Mouse (Mus musculus) frontal cortex, adult 2 months (tissue): ENCODE data around the gene Cox8c. TPM values are rescaled to one million over a fixed set of nuclear protein-coding genes. Genes with fewer than 3 reads are reported as not detected.

ENCODE experiments used
- DNase-seq, 2 experiments: peaks; one replicate each; pipeline ENCODE4 v3.0.0; 2022; ENCODE audit warnings: low spot score in 1 of 2; ENCODE audit errors: extremely low spot score in 1 of 2
- polyA plus RNA-seq: library from polyadenylated mRNA; depleted of rRNA; stranded (reverse); fragments of >200 nt; gene quantifications from 2 replicates; pipeline ENCODE4 v1.2.3, GENCODE M21; 2012; rRNA removed

The Cox8c gene
- polyA plus RNA-seq, result not detected in 2 replicates

DNA sequence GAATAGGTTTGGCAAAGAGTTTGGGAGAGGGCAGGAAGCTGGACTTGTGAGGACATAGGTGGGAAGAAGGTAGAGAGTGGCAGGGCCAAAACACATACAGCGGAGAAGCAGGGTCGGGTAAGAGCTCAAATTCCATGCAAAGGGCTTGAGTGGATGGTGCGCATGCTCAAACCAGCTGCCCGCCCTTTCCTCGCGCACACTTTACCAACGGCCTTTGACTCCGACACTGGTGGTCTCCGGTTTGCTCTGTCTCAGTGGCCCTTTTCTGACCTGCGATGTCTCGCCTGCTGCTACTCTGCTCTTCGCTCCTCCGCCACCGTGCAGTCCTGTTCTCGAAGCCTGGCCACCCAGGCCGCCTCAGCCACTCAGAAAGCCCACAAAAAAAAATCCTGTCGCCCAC, at the start of gene Cox8c:
Cox8c (plus strand) TSS at position 226 of the 400 bp plus-strand sequence.
- no peak for DNase-seq

DNA sequence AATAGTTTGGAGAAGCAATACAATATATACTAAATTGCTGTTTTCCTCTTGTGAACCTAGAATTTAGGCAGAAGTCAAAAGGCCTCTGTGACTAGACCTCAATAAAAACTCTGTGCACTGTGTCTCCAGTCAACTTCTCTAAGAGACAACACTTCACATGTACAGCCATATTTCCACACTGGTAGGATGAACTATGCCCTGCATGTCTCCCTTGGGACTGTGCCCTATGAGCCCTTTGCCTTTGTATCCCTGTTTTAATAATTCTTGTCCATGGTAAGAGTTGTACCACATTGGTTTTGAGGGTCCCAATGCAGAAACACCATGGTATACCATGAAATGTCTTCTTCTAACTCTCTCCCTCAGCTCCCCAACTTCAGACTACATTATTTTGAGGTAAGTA, 38.3 kb upstream of the Cox8c start:
- DNase-seq, result no peak

DNA sequence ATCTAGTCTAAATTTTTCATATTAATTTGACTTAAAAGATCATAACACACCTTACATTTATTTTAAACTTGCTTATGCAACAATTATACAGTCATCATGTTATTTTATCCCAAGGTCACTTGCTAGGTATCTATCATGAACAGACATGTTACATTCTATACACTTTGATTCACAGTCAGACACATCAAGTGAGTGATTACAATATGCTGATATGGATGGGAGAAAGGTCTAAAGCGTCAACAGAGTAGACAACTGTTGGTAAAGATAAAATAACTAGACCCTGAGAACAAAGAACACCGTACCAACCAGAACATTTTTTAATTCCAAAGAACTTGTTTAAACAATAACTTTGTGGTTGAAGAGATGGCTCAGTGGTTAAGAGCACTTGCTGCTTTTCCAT, 29.3 kb upstream of the Cox8c start:
- DNase-seq, result no peak

DNA sequence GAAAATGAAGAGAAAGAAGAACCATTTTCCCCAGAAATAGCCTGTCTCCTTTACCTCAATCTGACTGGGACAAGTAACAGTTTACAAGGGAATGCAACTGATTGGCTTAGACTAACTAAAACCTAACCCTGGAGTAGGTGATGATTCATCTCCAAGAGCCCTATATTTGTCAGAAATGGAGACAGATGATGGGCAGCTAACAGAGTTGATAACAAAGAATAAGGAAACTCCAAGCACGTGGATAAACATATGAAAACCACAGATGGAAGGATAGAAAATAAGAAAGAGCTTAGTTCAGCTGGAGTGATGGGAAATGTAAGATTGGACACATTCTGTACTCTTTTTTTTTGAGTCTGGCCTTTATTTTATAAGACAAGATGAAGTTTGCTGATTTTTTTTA, 28.6 kb upstream of the Cox8c start:
- DNase-seq, result no peak

DNA sequence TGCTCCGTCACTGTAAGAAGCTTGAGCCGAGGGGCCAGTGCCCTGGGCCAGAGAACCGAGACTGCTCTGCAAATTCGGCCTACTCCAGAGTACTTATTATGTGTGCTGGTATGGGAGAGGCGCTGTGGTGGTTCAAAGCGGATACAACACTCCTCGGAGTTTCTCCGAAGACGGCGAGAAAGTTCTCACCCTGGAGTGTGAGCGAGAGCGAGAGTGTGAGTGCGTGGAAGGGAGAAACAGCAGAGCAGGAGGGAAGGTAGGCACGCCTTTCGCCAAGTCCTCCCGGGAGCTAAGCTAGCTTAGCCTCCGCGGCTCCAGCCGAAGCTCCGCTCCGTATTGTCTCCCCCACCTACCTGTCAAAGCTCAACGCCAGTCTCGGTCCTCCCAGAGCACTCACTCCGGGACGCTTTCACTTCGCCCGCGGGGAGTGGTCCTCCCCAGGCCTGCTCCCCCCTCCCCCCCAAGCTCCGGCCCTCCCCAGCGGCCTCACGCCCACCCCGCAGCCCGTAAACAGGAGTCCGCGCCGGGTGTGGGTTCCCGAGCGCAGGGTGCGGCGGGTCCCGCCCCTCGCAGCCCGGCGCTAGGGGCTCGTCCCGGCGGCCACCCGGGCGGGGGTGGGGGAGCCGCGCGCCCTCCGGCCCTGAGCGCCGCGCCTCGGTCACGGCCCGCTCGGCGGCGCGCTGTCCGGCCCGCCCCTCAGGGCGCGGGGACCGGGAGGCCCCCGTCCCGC, 21.6 kb upstream of the Cox8c start:
- DNase-seq, result peak in 1 of 2 experiments; percentile 43

DNA sequence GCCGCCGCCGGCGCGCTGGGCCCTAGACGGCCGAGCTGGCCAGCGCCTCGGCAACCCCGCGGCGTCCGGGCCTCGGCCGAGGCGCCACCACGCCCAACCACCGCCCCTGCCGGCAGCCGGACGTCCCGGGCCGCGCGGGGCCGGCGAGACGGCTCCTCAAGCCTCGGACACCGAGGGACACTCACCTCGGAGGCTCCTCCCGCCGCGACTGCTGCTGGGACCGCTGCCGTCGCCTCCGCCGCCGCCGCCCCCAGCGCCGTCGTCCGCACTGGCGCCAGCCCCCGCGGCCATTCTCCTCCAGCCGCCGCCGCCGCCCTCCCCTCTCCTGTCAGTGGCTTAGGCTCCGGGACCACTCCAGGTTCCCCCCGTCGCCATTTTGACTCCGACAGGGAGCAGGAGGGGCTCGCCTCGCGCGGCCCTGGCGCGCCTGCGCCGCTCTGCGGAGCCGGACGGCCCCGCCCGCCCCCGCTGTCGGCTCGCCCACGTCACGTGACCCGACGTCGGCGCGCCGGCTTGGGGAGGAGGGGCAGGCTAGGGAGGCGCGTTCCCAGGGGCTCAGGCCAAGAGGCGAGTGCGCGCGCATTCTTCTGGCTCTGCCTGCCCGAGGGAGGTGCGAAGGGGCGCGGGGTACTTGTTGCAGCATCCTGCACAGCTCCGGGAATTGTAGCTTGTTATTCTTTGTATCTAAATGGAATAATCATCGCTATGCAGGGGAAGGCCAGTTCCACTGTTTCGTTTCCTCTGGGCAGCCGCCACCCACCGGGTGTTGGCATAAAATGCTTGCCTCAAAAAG, 20.9 kb upstream of the Cox8c start, which contains the start of gene Btbd7:
Btbd7 (minus strand) TSS at position 441 of the 793 bp plus-strand sequence.
- DNase-seq, result peak; percentile 81 to 94

DNA sequence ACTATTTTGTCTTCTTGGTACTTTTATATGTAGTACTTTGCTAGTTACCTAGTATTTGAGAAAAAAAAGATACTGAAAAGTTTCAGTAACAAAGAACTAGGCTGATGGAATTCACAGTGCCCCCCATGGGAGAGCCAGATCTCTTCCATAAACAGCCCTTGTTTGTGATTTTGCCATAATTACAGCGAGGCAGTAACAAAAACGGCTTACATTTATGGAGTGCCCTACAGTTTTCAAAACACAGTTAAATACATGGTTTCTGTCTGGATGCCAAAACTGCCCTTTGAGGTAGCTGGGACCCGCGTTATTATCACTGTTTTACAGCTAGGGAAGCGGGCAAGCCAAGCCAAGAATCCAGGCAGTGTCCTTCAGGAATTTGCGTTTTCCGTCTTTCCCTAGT, 20.2 kb upstream of the Cox8c start:
- DNase-seq, result peak in 1 of 2 experiments; percentile 36

DNA sequence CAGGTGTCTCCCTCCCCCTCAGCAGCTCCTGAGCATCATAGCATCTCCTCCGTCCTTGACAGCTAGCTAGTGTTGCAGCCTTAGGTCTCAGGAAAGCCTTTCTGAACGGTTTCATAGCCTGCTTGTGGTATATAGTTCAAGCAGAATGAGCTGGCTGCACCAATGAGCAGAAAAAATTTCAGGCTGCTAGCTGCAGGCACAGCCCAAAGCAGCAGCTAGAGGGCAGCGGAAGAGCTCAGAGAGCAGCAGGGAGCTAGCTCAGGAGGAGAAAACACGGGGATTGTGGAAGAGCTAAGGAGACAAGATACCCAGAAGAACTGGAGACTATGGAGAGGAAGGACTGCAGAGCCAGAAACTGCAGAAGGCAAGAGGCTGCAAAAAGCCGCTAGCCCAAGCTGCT, 13.4 kb upstream of the Cox8c start:
- DNase-seq, result peak; percentile 20 to 75

DNA sequence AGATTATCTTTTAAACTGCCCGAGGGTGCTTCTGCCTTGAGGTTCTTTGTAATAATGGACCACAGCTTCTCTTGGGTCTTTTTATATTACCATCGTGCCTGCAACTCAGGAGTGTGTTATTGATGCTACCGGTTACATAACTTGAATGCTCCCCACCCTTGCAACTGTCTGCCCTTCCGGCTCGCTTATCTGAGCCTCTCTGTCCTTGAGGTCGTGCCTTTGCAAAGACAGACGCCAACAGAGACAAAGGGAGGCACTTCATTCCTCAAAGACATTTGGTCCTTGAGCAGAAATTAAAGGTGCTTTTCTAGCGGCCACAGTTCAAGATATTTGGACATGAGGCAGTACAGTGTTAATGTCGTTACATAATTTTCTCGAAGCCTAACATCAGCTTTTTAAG, 11.8 kb upstream of the Cox8c start:
- no peak for DNase-seq

DNA sequence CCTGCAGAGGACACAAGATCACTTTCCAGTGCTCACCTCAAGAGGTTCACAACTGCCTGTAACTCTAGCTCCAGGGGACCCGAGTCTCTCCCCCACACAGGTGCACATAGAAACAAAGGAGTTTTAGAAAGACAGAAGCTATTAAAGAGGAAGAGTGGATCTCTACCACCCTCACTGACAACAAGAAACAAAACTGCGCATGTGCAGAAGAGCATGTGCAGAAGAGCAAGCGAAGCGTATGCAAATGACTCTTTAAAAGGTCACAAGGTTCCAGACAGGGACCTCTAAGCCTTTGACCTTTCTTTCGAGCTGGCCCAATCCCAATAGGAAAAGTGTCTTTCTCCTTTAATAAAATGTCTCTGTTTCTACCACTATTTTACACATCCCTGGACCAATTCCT, 10.5 kb upstream of the Cox8c start:
- no peak for DNase-seq

DNA sequence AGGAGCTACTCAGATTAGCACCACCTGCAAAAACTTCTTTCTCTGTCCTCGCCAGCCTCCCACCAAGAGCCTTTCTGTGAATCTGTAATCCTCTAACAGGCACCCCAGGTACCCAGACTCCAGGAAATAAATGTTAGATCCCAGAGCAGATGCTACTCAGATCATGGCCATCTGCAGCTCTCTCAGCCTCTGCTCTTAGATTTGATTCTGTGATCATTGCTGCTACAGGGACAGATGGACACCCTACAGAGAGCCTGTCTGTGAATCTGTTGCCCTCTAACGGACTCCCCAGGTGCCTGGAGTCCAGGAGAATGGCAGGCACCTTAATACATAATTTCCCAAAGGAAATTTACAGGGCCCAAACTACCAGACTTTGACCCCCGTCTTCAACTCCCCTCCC, 9.1 kb downstream of the Cox8c start:
- no peak for DNase-seq

DNA sequence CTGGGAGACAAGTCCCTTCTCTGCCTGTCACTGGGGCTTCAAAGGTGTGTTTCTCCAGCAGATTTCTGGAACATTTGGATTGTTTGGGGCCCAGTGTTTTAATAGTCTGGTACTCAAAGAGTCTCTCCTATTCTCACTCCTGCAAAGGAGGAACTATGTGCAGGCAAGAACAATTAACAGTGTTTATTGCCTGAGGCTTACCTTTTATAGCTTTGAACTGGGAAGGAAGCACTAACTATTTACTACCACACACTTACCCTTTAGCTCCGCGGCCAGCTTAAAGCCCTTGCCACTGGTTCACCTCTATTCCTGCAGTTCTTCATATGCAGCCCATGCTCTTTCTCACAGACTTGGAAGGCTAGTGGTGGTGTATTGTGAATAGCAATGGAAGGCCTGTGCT, 17.0 kb downstream of the Cox8c start:
- no peak for DNase-seq

DNA sequence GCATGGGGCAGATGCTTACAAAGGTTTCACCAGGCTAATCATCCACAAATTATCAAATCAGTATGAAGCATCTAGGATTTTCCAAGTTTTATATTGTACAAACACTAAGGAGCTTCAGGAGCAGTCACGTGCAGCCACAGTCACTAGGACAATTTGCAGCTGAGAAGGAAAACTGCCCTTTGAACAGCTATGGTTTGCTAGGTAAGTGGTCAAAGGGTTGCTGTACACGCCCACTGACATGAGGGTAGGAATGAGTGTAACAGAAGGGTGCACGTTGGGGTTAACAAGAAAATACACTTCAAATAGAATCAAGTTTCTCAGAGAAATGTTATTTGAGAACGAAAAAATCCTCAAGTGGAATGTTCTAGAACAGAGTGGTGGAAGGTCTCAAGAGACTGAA, 30.6 kb downstream of the Cox8c start:
- DNase-seq, result no peak

DNA sequence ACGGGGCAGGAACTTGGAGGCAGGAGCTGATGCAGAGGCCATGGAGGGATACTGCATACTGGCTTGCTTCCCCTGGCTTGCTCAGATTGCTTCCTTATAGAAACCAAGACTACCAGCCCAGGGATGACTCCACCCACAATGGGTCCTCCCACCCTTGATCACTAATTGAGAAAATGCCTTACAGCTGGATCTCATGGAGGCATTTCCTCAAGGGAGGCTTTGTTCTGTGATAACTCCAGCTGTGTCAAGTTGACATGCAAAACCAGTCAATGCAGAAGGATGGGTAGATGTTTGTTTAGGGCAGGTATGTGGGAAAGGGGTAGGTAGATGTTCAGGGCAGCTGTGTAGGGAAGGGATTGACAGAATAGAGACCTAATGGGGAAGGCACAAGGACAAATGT, 31.2 kb downstream of the Cox8c start:
- DNase-seq, result no peak

DNA sequence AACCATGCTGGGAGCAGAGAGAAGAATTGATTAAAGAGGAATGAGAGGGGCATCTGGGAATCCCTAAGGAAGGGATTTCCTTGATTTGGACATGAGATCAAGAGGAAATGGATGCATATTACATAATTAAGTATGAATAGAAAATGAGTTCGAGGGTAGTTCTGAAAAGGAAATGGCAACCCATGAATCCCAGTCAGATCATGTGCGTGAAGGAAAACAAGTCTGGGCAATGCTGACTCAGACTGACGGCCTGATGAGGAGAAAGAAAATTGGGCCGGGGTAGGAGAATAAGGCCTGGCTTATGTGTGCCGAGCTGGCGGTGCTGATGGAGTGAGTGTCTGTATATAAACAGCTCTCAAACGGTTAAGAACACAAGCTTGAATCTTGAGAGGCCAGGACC, 31.7 kb downstream of the Cox8c start:
- no peak for DNase-seq

DNA sequence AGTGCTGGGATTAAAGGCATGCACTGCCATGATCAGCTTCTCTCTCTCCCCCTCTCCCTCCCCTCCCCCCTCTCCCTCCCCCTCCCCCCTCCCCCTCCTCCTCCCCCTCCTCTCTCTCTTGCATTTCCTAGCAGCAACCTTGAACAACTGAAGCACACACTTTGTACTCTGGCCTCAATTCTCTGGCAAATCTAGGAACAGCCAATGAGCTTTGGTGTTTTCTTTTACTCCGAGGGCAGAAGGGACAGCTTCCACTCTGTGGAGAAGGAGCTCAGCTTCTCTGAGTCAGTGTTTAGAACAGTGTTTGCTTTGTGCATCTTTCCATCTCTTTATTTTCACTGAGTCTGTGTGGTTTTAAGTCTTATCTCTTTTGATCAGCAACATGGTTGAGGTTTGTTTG, 36.8 kb downstream of the Cox8c start:
- no peak for DNase-seq

DNA sequence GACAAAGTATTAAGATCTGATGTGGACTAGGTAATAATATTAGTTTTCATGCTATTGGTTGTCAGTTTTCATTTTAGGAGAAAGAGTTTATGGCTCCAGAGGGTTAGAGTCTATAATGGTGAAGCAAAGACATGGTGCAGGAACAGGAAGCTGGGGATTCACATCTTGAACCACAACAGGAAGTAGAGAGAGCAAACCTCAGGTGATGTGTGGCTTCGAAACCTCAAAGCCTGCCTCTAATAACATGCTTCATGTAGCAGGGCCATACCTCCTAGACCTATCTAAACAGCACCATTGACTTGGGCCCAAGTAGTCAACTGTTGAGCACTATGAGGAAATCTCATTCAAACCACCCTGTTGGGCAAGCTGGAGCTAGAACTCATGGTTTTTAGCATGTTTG, 46.5 kb downstream of the Cox8c start:
- DNase-seq, result no peak

DNA sequence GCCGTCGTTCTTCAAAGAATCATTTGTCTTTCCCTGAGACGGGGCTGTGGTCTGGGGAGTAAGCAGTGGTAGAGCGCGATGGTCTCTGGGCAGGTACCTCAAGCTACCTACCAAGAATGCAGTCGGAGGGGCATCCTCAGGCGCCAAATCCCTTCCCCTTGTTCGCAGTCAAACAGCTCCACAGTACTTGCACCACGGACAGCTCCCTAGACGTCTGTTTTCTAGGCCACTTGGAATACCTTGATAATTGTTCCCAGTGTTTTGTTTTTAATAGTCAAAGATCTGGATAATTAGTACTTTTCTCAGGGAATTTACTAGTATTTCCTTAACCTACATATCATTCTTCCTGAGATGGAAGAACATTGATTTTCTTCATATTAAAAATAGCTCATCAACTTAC, 48.7 kb downstream of the Cox8c start:
- DNase-seq, result no peak

DNA sequence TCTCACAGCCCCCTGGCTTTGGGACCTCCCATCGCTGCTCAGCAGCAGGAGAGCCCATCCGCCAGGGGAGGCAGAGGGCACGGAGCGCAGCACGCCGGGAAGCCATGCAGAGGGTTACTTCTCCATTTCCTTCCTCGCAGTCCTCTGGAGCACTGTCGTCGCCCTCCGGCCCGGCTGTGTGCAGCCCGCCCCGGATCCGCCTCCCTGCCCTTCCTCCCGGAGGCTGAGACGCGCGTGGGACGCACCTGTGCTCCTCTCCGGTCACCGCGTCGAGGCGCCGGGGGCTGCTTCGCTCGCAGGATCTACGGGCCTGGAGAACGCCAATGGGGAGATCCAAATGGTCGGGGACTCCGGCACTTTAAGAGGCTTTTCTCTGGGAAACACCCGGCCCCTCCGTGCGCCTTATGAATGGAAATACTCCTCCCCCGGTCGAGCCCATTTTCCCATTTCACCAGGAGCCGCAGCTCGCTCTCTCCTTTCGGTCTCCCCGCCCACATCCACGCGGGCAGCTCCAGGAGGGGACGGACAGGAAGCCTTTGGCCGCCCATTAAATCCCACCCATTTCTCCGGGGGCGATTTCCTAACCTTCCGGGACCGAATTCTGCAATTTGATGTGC, 49.8 kb downstream of the Cox8c start, which contains the start of gene Unc79:
Unc79 (plus strand) TSS at position 82 of the 617 bp plus-strand sequence.
- peak; percentile 74 to 87 for DNase-seq

DNA sequence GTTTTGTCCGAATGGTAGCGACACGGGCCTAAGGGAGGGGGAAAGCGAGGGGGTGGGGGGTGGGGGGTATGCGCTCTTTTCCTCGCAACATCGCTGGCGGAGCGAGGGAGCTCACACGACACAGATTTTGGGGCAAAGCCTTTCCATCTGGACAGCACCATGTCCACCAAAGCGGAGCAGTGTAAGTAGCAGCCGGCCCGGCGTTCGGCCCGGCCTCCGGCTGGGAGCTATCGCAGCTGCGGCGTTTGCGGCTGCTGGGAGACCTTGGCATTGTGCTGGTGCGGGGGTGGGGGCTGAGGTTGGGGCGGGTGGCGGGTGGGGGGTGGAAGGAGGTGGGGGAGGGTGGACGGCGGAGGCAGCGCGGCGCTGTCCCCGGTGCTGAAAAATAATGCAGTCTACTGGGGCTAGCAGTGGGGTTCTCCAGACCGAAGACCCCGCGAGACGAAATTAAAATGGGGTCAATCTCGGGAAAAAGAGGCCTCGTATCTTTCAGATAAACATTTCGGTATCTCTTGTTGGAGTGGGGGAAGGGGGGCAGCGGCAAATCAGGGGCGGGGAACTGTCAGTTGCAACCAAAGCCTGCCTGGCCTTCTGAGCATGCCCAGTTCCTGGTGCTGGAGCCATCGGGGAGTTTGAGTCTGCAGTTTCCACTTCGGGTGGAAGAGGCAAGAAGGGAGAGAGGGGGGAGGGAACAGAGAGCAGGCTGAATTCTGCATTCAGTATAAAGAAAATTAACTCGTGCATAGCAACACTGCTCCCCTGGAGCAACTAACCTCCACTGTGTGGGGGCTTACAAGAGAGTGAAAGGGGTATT, 50.5 kb downstream of the Cox8c start:
- peak; percentile 64 to 85 for DNase-seq
